Mouse (Mus musculus) heart, adult 2 months (tissue): ENCODE measurements around the gene Tor1aip1.

Source experiments
- CTCF ChIP-seq: fragments of 200-600 bp; IDR thresholded peaks from 2 replicates; pipeline ENCODE4 v1.8.1; 2022; ENCODE audit warnings: antibody characterized with exemption, mild to moderate bottlenecking, moderate library complexity
- EP300 ChIP-seq: fragments of 200-500 bp; IDR thresholded peaks from 2 replicates; pipeline ENCODE4 v1.6.1; 2011; ENCODE audit warnings: low read depth, low read length, control low read depth; ENCODE audit not compliant: insufficient read depth
- POLR2A ChIP-seq: fragments of 200-500 bp; IDR thresholded peaks from 2 replicates; pipeline ENCODE4 v1.6.1; 2011; ENCODE audit warnings: mild to moderate bottlenecking, low read depth, low read length, control low read depth; ENCODE audit not compliant: insufficient read depth

DNA sequence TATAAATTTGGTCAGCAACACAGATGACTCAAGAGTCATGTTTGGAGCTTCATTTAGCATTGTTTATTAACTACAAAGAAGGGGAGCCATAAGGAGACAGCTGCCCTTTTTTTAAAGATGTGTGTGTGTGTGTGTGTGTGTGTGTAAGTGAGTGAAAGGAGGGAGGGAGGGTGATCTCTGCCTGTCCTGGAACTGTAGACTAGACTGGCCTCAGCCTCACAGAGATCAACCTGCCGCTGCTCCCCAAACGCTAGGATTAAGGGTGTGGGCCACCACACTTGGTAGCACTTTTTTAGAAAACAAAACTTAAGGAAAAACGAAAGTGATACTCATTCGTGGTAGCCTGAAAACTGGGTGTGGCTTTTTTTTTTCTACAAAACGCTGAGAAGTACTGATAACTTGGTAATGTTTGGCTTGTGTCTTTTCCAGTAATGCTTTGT lies 884 bp upstream of the Tor1aip1 start:
- no peak for TF ChIP-seq CTCF
- peak; percentile 95 for TF ChIP-seq POLR2A
- peak; percentile 56; the same call in 1 of the 2 replicates for TF ChIP-seq EP300
